Mouse (Mus musculus): ENCODE results near the gene Tmem158.

- TF ChIP-seq CTCF (IDR thresholded peaks at IDR 0.05; ENCODE audit: borderline replicate concordance, insufficient read depth, low read depth, low read length) = no peak
- no peak for TF ChIP-seq POLR2A (IDR thresholded peaks at IDR 0.05; ENCODE audit: borderline replicate concordance, insufficient read depth, low read length)
Observed at GRCm38 (mm10) chr9:123247992-123248391, 12.6 kb downstream of the Tmem158 start.

Data from cerebellum, adult 2 months (tissue).